Mouse (Mus musculus) mature B cell (primary cell): ENCODE measurements around the gene A2ml1.
"Not testable (repeated sequence)": the region's sequence is repeated elsewhere in the genome, so short reads cannot be mapped to it uniquely, and the experiment has no call there.

ENCODE experiments used
- in situ Hi-C: fragments of 300-500 bp; cut with MboI; formaldehyde crosslinking; loops from 2 replicates; pipeline ENCODE4 v1.14.3; 2019

Gene A2ml1

GRCm38 (mm10) chr6:128581508-128581907, at the start of gene A2ml1:
TSS of gene A2ml1 (minus strand) at chr6:128581608.
- in situ Hi-C loops = no loop called here

DNA sequence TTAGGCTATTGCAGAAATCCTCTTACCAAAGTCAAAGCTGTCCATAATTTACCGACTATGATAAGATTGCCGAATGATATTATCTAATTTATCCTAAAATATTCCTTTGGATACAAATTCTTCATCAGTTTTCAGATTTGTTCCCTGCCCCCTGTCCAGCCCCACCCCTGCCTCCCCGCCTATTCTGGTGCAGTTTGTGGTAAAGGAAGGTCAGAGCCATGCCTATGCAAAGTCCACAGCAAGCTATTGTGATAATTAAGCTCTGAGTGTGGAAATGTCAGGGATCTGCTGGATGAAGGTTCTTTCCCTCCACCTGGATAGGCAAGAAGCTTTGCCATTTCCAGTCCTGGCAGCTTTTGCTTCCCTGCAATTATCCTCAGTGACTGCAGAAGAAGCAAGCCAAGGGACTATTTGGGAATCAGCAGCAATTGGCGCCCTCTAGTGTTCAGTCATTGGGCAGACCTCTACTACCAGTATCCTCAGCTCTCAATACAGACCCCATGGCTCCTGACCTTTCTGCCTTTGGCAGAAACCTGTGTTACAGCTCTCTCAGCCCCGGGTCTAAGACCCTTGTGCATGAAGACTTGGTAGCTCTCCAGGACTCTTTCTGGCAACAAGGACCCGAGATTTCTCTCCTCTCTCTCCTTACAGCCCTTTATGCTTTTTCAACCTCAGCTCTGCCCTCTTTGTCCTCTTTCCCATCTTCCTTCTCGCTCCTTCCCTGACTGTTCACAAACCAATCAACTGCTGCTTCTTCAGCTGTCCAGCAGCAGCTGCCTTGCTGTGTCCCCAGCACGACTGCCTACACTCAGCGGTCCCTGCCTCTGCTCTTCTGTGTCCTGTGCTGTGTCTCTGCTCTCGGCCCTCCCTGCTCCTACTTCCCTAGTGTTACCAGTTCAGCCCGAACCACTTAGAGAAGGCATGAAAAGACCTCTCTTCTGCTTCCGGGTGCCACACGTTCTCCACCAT, 48.6 kb upstream of the A2ml1 start:
- in situ Hi-C loops = not testable (repeated sequence)

DNA sequence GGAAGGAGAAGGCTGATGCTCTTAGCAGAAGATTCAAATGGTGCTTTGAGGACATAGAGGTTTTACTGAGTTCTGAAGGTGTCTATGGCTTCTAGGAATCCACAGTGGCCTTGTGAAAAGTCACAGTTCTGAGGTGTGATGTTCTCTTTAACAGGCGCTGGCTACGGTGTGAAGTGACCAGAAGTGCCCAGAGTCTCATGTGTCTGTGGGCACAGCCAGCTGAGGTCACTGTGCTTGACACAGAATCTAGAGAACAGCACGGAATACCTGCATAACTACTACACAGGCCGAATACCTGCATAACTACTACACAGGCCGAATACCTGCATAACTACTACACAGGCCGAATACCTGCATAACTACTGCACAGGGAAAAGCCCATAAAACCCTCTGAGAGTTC, 43.8 kb upstream of the A2ml1 start:
- in situ Hi-C loops = not testable (repeated sequence)

- in situ Hi-C loops = no loop called here
Observed at GRCm38 (mm10) chr6:128624425-128624824, 43.0 kb upstream of the A2ml1 start.

GRCm38 (mm10) chr6:128623433-128623832, 42.0 kb upstream of the A2ml1 start, which contains the start of gene Klrb1a:
TSS of gene Klrb1a (minus strand) at chr6:128623533.
- in situ Hi-C loops = not testable (repeated sequence)

DNA sequence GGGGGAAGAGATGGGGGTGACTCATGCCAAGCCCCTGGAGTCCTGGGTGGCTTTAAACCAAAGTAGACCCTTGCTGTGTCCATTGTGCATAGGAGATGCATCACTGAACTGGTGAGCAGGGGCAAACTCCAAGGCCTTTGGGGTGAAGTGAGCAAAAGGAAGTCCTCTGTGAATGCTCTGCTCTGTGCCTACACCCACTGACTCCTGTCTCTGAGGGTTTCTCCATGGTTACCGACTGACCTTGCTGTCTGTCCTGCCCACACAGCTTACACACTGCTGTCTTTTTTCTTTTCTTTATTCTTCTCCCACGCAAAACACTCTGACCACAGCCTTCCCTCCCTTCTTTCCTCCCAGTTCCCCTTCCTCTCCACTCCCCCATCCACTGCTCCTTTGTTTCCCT, 41.3 kb upstream of the A2ml1 start:
- in situ Hi-C loops = no loop called here

DNA sequence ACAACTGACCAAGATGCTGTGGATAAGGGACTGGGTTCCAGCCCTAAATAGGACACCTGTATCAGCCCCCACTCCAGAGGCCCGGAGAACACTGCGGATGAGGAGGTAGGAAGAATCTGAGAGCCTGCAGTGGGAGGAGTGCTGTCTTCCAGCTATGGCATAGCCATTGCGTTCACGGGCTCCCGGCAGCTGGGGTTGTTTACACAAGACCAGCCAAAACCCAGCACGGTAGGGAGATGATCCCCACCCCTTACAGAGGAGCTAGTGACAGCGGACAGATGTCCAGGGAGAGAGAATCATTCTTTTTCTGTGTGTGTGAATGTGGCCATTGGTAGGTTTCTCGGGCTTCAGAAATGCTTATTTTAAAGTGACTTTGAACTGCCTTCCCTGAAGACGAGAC, 24.9 kb upstream of the A2ml1 start:
- in situ Hi-C loops = loop anchor here (10.0 kb wide), 1 partner anchor 238 kb away; no protein-coding TSS in a partner anchor

GRCm38 (mm10) chr6:128604512-128604911, 23.1 kb upstream of the A2ml1 start:
- in situ Hi-C loops = loop anchor here (5.0 to 10.0 kb wide), 2 partner anchors 148 to 240 kb away; no protein-coding TSS in a partner anchor

DNA sequence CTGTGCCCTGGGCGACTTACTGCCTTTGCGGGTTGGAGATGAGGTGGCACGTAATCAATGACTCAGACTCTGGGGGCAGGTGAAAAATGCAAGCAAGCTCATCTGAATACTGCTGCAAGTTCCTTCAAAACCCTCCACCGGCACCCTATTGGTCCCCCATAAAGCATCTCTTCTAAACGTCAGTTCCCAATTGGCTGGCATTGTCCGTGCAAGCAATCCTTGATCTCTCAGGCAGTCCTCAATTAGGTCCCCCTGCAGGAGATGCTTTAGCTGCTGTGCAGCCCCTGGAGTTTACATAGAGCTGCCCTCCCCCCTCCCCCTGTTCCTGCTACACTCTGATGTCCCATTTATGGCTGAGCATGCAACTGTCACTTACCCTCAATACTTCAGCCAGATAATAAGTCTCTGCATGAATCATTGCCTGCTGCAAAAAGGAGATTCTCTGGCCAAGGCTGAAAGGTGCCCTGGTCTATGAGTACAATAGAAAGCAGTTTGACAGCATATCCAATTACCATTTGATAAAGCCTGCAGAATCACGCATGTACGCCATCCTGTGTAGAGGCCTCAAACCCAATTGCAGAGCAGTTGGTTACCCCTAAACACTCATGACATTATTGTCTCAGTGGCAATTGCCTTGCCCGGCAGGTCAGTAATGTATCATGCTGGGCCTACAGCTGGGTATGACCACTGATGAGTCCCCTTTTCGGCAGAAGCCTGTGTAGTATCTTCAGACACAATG, 21.2 kb upstream of the A2ml1 start:
- in situ Hi-C loops = loop anchor here (5.0 to 10.0 kb wide), 2 partner anchors 150 to 242 kb away; no protein-coding TSS in a partner anchor

GRCm38 (mm10) chr6:128602026-128602425, 20.6 kb upstream of the A2ml1 start:
- in situ Hi-C loops = loop anchor here (5.0 to 10.0 kb wide), 2 partner anchors 150 to 243 kb away; no protein-coding TSS in a partner anchor

- in situ Hi-C loops = no loop called here
Observed at GRCm38 (mm10) chr6:128599555-128599954, 18.1 kb upstream of the A2ml1 start.

DNA sequence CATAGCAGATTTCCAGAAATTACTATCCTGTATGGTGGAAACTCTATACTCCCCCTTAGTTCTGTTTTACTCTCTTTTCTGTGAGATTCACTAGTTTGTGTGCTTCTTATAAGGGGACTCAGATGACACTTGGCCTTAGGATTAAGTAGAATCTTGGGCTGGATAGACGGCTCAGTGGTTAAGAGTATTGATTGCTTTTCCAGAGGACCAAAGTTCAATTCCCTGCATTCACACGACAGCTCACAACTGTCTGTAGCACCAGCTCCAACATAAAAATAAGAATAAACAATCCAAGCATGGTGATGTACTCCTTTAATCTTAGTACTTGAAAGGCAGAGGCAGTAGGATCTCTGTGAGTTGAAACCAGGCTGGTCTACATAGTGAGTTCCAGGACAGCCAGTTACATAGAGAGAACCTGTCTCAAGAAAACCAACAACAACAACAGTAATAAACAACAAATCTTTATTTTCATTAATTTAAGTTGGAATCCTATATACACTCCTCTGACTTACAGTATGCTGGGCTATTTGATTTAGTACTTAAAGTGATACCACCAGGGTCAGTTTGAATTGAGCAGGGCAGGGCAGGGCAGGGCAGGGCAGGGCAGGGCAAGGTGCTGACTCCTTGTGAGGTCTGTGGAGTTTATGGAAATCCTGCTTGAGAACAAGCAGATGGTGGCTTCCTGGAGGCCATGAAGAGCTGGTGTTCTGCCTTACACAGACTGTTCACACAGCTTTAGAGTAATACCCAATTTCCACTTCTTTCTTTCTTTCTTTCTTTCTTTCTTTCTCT, 17.0 kb upstream of the A2ml1 start:
- in situ Hi-C loops = no loop called here

GRCm38 (mm10) chr6:128597121-128597522, 15.7 kb upstream of the A2ml1 start:
- in situ Hi-C loops = no loop called here

DNA sequence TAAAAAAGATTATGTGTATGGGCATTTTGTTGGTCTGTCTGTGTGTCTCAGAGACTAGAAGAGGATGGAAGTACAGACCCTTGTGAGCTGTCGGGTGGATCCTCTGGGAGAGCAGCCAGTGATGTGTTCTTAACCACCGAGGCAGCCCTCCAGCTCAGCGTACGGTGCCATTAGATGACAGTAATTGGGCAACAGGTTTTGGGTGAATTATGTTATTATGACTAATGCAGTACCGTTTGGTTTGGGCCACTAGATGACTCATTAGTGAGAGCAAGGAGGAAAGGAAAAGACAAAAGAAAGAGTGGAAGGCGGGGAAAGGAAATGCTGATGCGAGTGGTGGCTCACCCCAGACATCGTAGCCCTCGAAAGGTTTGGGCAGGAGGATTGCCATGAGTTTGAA, 13.2 kb upstream of the A2ml1 start:
- in situ Hi-C loops = no loop called here

GRCm38 (mm10) chr6:128589426-128589825, 8.0 kb upstream of the A2ml1 start:
- in situ Hi-C loops = no loop called here

GRCm38 (mm10) chr6:128587619-128588018, 6.2 kb upstream of the A2ml1 start:
- in situ Hi-C loops = no loop called here

DNA sequence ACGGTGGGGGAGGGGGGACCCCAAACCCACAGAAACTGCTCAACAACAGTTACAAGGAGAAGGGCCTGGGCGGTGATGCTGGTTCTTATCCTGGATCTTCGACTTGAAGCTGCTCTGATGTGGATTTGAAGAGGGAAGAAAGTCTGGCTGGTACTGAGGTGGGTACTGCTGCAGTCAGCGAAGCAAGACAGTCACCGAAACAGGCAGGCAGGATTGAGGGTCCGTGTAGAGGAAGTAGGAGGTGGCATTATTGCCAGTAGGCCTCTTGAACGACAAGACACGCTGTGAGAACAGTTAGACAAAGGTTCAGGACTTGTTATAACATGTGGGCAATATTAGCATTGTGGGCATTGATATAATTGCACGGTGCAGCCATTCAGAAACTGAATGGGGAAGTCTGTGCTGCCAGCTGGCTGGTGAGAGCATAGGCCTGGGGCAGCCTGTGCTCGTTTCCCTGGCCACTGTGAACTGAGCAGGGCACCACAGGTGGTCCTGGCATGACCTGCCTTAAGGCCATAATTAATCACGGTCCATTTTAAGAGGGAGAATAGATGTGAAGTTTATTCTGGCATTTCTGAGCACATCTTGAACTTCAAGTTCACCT, 4.3 kb upstream of the A2ml1 start:
- in situ Hi-C loops = no loop called here

- in situ Hi-C loops = no loop called here
Observed at GRCm38 (mm10) chr6:128584070-128584660, 2.8 kb upstream of the A2ml1 start.

GRCm38 (mm10) chr6:128577301-128577700, 4.1 kb downstream of the A2ml1 start:
- in situ Hi-C loops = no loop called here

- in situ Hi-C loops = no loop called here
Observed at GRCm38 (mm10) chr6:128566589-128566988, 14.8 kb downstream of the A2ml1 start.

GRCm38 (mm10) chr6:128554049-128554448, 27.4 kb downstream of the A2ml1 start:
- in situ Hi-C loops = no loop called here
